Comparison of ENCODE assay signal across 7 mouse cellular contexts in the genomic region with DNA sequence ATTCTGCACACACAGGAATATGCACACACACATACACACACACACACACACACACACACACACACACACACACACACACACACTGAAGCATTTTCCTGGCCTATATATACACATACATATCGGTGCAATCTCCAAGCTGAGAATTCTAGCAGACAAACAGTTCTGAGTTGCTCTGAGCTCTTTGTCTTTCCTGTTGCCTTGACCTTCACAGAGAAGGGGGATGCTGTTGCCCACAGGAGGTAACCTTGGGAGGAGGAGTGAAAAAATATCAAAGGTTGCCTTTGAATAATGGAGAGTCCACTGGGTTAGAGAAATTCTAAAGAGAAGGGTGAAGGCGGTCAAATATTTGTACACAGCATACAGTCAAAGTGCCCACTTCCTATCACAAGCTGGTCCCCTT.
"Had no signal": no experiment of that assay in that cellular context is flagged by ENCODE, and none has a peak within 500 bp of the region (broad histone marks: within the 10 kb centered on the region; RNA-seq: fewer than 3 reads in every experiment).

No protein-coding gene starts in this region.

- DNase-seq: lung, adult 2 months; lung, postnatal 14 days; lung, postnatal 36 days; right cerebral cortex, postnatal 14 days; thymus, adult 2 months; thymus, postnatal 25 days; thymus, postnatal 4 days had no signal
